Mouse (Mus musculus): ENCODE results near the gene Cyth2. TPM values are rescaled to one million over a fixed set of nuclear protein-coding genes. Genes with fewer than 3 reads are reported as not detected.

The Cyth2 gene
- polyA plus RNA-seq, 1 experiment from 2014 or later: 105 TPM

DNA sequence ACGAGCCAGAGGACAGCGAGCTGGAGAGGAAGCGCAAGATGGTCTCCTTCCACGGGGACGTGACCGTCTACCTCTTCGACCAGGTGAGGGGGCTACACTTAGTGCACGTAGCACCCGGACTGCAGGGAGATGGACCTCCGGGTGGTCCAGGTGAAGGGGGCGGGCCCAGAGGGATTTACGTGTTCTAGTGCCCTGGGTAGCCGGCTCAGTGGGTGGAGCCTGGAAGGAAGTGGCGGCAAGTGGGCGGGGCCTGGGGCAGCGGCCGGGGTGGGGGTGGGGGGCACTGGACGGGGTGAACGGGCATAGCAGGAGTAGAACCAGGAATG is 15.9 kb downstream of the Cyth2 start:
- DNase-seq (ENCODE audit: low spot score) (no peak), ATAC-seq (replicated peaks; ENCODE audit: low FRiP score, low read depth) (no peak)
- Histone ChIP-seq H3K27me3 (ENCODE audit: insufficient read depth, low read length) (no peaks in the 10 kb centered on the region), H3K4me3 (replicated peaks; ENCODE audit: low read depth, low read length) (peak overlapping the region; percentile 48), H3K4me1 (replicated peaks; ENCODE audit: insufficient read depth, low read length) (peaks cover 22% of the 10 kb centered on the region; the same call in 1 of the 2 replicates), H3K9me3 (replicated peaks; ENCODE audit: low read length) (no peaks in the 10 kb centered on the region), H3K4me2 (ENCODE audit: low read length) (peak overlapping the region; percentile 93), H3K36me3 (ENCODE audit: insufficient read depth, low read length) (no peaks in the 10 kb centered on the region), H3K27ac (no peak overlapping the region), H3K9ac (ENCODE audit: low read depth, low read length) (peak overlapping the region; percentile 67)
- 2% methylated on average over 19 of the region's 19 CpGs for WGBS
- TF ChIP-seq CTCF (IDR thresholded peaks at IDR 0.05; ENCODE audit: low read depth): no peak

DNA sequence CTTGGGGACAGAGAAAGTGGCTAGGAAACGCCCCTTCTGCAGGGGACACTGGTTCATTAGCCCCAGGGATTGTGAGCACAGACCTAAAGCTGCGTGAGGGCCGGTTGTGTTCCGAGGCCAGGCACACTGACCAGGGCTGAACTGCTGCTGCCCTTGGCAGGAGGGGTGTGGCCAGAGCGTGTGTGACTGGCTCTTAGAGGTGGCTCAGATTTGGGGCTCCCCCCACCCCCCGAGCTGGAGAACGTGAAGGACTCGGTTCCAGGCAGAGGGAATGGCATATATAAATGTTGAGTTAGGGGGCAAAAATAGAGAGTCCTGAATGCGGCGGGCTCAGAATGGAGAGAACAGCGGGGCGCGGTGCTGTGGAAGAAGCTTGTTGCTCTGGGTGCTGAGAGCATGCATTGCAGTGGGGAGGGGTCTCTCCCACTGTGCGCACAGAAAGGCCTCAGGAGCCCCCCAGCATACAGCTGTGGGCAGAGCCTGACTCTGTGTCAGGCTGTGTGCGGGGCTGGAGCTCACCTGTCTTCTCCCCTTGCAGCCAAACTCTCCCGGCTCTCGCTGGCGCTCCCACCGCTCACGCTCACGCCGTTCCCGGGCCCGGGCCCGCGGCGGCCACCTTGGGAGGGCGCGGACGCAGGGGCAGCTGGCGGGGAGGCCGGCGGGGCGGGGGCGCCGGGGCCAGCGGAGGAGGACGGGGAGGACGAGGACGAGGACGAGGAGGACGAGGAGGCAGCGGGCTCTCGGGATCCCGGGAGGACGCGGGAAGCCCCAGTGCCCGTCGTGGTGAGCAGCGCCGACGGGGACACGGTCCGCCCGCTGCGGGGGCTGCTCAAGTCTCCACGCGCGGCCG is 16.5 kb downstream of the Cyth2 start:
- no peaks in the 10 kb centered on the region for H3K36me3 ChIP-seq (ENCODE audit: insufficient read depth, low read length)
- H3K4me3 ChIP-seq (replicated peaks; ENCODE audit: low read depth, low read length): peak overlapping the region; percentile 48
- H3K27me3 ChIP-seq (ENCODE audit: insufficient read depth, low read length): no peaks in the 10 kb centered on the region
- peak overlapping the region; percentile 67 for H3K9ac ChIP-seq (ENCODE audit: low read depth, low read length)
- DNase-seq (ENCODE audit: low spot score) (no peak), ATAC-seq (replicated peaks; ENCODE audit: low FRiP score, low read depth) (no peak)
- no peak overlapping the region for H3K27ac ChIP-seq
- 2% methylated on average over 54 of the region's 60 CpGs for WGBS
- no peak for TF ChIP-seq CTCF (IDR thresholded peaks at IDR 0.05; ENCODE audit: low read depth)
- H3K9me3 ChIP-seq (replicated peaks; ENCODE audit: low read length): no peaks in the 10 kb centered on the region
- H3K4me2 ChIP-seq (ENCODE audit: low read length): peak overlapping the region; percentile 93
- H3K4me1 ChIP-seq (replicated peaks; ENCODE audit: insufficient read depth, low read length): peaks cover 22% of the 10 kb centered on the region; the same call in 1 of the 2 replicates

DNA sequence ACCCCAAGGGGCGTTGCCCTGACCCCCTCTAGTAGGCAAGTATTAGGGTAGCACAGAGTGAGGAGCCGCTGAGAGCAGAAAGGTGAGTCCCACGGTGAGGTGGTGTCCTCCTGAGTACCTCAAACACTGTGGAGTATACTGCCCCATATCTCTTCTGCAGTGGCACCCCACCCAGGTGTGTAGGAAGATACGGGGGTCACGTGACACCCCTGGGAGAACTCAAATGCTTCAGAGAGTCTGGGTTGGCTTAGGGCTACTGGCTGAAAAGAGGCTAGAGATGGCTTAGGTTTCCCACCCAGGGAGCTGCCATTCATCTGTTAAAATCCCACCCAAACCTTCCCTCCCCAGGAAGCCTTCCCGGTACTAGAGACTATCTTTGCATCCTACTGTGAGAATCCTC is 17.4 kb downstream of the Cyth2 start:
- H3K9me3 ChIP-seq (replicated peaks; ENCODE audit: low read length): no peaks in the 10 kb centered on the region
- H3K27ac ChIP-seq: no peak overlapping the region
- ATAC-seq (replicated peaks; ENCODE audit: low FRiP score, low read depth): no peak
- peak overlapping the region; percentile 93; the same call in 1 of the 2 replicates for H3K4me2 ChIP-seq (ENCODE audit: low read length)
- H3K4me3 ChIP-seq (replicated peaks; ENCODE audit: low read depth, low read length): no peak overlapping the region
- no peak overlapping the region for H3K9ac ChIP-seq (ENCODE audit: low read depth, low read length)
- peaks cover 22% of the 10 kb centered on the region; the same call in 1 of the 2 replicates for H3K4me1 ChIP-seq (replicated peaks; ENCODE audit: insufficient read depth, low read length)
- no peak for TF ChIP-seq CTCF (IDR thresholded peaks at IDR 0.05; ENCODE audit: low read depth)
- WGBS: 65% methylated on average over 6 of the region's 6 CpGs
- no peaks in the 10 kb centered on the region for H3K36me3 ChIP-seq (ENCODE audit: insufficient read depth, low read length)
- no peaks in the 10 kb centered on the region for H3K27me3 ChIP-seq (ENCODE audit: insufficient read depth, low read length)
- no peak for DNase-seq (ENCODE audit: low spot score)

DNA sequence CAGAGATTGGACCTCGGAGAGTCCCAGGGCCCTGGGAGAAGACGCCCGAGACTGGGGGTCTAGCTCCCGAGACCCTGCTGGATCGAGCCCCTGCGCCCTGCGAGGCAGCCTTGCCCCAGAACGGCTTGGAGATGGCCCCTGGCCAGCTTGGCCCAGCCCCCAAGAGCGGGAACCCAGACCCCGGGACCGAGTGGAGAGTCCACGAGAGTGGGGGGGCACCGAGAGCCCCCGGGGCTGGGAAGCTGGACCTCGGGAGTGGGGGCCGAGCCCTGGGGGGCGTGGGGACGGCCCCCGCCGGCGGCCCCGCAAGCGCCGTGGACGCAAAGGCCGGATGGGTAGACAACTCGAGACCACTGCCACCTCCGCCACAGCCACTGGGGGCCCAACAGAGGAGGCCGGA is 19.4 kb downstream of the Cyth2 start:
- ATAC-seq (replicated peaks; ENCODE audit: low FRiP score, low read depth): no peak
- Histone ChIP-seq H3K9ac (ENCODE audit: low read depth, low read length) (no peak overlapping the region), H3K4me3 (replicated peaks; ENCODE audit: low read depth, low read length) (no peak overlapping the region), H3K36me3 (ENCODE audit: insufficient read depth, low read length) (no peaks in the 10 kb centered on the region), H3K9me3 (replicated peaks; ENCODE audit: low read length) (no peaks in the 10 kb centered on the region), H3K4me2 (ENCODE audit: low read length) (no peak overlapping the region), H3K4me1 (replicated peaks; ENCODE audit: insufficient read depth, low read length) (peaks cover 11% of the 10 kb centered on the region; the same call in 1 of the 2 replicates), H3K27ac (no peak overlapping the region), H3K27me3 (ENCODE audit: insufficient read depth, low read length) (no peaks in the 10 kb centered on the region)
- TF ChIP-seq CTCF (IDR thresholded peaks at IDR 0.05; ENCODE audit: low read depth): no peak
- 94% methylated on average over 29 of the region's 29 CpGs for WGBS
- no peak for DNase-seq (ENCODE audit: low spot score)

DNA sequence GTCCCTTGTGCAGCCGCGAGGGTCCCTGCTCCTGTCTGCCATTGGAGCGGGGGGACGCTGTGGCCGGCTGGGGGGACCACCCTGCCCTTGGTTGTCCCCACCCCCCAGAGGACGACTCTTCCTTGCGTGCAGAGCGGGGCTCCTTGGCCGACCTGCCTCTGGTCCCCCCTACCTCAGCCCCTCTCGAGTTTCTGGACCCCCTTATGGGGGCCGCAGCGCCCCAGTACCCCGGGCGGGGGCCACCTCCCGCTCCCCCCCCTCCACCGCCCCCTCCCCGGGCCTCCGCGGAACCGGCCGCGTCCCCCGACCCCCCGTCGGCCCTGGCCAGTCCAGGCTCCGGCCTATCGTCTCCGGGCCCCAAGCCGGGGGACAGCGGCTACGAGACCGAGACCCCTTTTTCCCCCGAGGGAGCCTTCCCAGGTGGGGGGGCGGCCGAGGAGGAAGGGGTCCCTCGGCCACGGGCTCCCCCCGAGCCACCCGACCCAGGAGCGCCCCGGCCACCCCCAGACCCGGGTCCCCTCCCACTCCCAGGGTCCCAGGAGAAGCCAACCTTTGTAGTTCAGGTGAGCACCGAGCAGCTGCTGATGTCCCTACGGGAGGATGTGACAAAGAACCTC is 20.3 kb downstream of the Cyth2 start:
- DNase-seq (ENCODE audit: low spot score) (no peak), ATAC-seq (replicated peaks; ENCODE audit: low FRiP score, low read depth) (no peak)
- 91% methylated on average over 41 of the region's 44 CpGs for WGBS
- no peaks in the 10 kb centered on the region for H3K27me3 ChIP-seq (ENCODE audit: insufficient read depth, low read length)
- no peaks in the 10 kb centered on the region for H3K36me3 ChIP-seq (ENCODE audit: insufficient read depth, low read length)
- H3K4me3 ChIP-seq (replicated peaks; ENCODE audit: low read depth, low read length): no peak overlapping the region
- no peaks in the 10 kb centered on the region for H3K9me3 ChIP-seq (replicated peaks; ENCODE audit: low read length)
- H3K27ac ChIP-seq: no peak overlapping the region
- peaks cover 11% of the 10 kb centered on the region; the same call in 1 of the 2 replicates for H3K4me1 ChIP-seq (replicated peaks; ENCODE audit: insufficient read depth, low read length)
- H3K9ac ChIP-seq (ENCODE audit: low read depth, low read length): no peak overlapping the region
- no peak overlapping the region for H3K4me2 ChIP-seq (ENCODE audit: low read length)
- no peak for TF ChIP-seq CTCF (IDR thresholded peaks at IDR 0.05; ENCODE audit: low read depth)

DNA sequence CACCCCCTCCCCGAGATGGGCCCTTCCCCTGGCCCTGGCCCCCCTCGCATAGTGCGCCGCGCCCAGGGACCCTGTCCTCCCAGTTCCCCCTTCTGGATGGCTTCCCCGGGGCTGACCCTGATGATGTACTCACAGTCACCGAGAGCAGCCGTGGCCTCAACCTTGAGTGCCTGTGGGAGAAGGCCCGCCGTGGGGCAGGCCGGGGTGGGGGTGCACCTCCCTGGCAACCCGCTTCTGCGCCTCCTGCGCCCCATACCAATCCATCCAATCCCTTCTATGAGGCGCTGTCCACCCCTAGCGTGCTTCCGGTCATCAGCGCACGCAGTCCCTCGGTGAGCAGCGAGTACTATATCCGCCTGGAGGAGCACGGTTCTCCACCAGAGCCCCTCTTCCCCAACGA is 21.1 kb downstream of the Cyth2 start:
- Histone ChIP-seq H3K4me1 (replicated peaks; ENCODE audit: insufficient read depth, low read length) (peaks cover 10% of the 10 kb centered on the region; the same call in 1 of the 2 replicates), H3K27ac (no peak overlapping the region), H3K27me3 (ENCODE audit: insufficient read depth, low read length) (no peaks in the 10 kb centered on the region), H3K9me3 (replicated peaks; ENCODE audit: low read length) (no peaks in the 10 kb centered on the region), H3K4me2 (ENCODE audit: low read length) (no peak overlapping the region), H3K4me3 (replicated peaks; ENCODE audit: low read depth, low read length) (no peak overlapping the region), H3K36me3 (ENCODE audit: insufficient read depth, low read length) (no peaks in the 10 kb centered on the region), H3K9ac (ENCODE audit: low read depth, low read length) (no peak overlapping the region)
- 93% methylated on average over 24 of the region's 24 CpGs for WGBS
- TF ChIP-seq CTCF (IDR thresholded peaks at IDR 0.05; ENCODE audit: low read depth): no peak
- no peak for DNase-seq (ENCODE audit: low spot score)
- ATAC-seq (replicated peaks; ENCODE audit: low FRiP score, low read depth): no peak
